Mouse (Mus musculus): ENCODE results near the gene Prrt2.

DNA sequence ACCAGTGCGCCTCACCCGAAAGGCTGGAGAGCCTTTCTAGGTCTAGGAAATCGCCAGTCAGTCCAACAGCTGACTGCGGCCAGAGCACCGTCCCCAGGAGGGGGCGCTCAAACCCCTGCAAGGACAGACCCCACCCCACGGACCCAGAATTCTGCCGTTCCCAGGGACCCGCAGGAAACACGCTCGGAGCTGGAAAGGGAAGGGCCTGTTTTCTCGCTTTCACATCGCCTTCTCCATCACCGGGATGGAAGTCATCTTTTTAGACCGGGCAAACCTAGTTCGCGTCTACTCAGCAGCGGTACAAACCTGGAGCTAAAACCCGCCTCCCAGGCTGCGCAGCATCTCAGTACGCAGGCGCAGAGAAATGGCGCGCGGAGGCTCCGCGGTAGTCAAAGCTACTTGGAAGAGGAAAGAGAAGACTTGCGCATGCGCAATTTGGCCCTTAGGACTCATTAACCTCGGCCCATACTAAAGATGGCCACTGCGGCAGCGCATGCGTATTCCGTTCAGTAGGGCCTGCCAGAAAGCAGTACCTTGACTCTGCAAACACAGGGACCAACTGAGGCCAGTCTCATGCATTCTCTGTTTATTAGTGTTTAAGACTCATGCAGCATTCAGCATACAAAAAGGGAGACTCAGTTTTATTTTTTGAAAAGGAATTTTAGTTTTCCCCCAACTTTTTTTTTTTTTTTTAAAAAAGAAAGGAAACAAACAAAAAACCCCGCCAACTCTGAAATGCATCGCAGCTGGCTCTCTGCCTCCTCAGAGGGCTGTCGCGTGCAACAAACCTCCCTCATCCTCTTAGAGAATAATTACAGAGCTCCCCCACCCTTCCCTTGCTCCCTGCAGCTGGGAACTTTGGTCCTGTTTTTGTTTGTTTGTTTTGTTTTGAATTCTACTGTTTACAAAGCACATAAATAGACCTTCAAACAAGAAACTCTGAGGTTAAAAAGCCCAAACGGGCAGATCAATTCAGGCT is 3.8 kb downstream of the Prrt2 start, which contains the start of gene Pagr1a:
- TF ChIP-seq USF2 (IDR thresholded peaks at IDR 0.05; ENCODE audit: borderline replicate concordance in 1 of 2, insufficient read depth in 1 of 2, low read depth in 1 of 2, low read length in 2 of 2) = no peak
- peak; percentile 86 to 87 (median 87) for TF ChIP-seq CTCF (IDR thresholded peaks at IDR 0.05 in 2 of 3, conservative IDR thresholded peaks at IDR 0.05 in 1 of 3; ENCODE audit: control insufficient read depth in 1 of 3, insufficient read depth in 1 of 3, low read depth in 2 of 3, low read length in 3 of 3, poor library complexity in 1 of 3, severe bottlenecking in 1 of 3)

All from MEL (cell line).